Mouse (Mus musculus): ENCODE measurements around the gene Bcat2.
"Not testable (repeated sequence)": the region's sequence is repeated elsewhere in the genome, so short reads cannot be mapped to it uniquely, and the experiment has no call there.

Gene Bcat2

DNA sequence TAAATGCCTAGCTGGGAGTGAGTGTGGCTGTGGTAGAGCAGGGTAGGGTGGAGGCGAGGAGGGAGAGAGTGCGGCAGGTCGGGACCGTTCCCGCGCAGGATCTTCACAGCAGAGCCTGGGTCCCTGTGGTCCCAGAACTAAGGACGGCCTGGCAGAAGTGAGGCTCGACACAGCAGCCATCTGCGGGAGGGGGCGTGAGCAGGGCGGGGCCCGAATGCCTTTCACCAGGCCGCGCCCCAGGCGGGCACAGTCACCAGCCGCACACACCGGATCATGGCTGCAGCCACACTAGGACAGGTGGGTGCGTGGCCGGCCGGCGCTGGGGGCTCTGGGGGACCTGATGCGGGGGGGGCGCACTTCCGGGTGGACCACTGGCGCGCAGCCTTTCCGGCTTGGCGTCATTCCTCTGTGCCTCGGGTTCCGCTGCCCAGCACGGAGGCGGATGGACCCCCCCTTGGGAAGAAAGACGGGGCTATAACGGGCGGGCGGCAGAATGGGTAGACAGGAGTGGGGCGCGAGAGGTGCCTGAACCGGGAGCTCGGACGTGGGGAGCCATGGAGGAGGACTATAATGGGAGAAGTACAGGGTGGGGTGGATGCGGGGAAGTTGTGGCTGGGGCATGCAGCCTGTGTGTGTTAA is at the start of gene Bcat2:
Gene Bcat2 (plus strand): TSS at position 51 of the 639 bp plus-strand sequence.
- in situ Hi-C loops (cut with MboI, MseI) = no loop called here

DNA sequence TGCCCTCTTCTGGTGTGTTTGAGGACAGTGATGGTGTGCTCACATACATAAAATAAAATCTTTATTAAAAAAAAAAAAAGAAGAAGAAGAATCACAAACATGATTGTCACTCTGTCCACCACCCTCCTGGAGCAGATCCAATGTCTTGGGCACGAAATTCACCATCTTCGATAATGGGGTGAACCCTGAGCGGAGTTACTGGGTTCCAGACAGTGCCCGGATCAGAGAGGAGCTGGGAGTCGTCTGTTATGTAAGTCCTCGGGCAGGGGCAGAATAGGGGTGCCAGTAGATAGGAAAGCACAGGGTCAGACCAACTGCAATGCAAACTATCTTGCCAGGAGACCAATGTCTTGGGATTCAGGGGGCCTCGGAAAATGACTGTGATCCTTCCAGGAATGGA is 49.3 kb upstream of the Bcat2 start:
- in situ Hi-C loops (cut with MboI, MseI) = no loop called here

DNA sequence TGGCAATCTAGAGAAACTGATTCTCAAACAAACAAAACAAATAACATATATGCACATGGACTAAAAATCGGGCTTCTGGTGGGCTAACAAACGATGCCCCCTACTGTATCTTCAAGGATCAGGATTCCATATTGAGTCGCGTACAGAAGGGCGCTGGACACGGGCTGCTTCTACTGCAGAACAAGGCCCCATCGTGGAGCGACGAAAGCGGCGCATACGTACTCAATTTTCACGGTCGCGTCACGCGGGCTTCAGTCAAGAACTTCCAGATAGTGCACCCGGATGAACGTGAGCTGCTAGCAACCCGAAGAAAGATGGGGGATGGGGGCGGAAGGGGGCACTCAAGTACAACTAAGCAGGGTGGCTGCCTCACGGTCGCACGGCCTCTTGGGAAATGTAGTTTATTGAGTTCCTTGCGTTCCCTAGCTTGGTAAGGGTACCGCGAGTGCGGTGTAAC is 48.2 kb upstream of the Bcat2 start:
- in situ Hi-C loops (cut with MboI, MseI) = no loop called here

DNA sequence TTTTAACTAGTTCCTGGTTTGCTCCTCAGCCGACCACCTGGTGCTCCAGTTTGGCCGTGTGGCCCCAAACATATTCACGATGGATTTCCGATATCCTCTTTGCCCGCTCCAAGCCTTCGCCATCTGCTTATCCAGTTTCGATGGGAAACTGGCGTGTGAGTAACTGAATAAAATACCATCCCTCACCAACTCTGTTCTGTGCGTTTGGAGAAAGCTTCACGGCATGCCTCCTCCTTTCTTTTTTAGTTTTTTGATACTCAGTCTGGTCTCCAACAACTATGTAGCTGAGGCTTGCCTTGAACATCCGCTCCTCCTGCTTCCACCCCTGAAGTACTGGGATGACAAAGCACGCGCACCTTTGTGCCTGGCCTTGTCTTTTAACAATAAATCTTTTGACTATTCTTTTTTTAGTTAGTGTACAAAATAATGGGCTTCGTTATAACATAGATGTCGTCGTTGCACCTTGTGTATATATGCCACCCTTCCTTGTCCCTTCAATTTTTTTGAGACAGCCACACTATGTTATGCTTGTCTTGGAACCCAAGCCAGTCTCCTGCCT is 47.7 kb upstream of the Bcat2 start:
- in situ Hi-C loops (cut with MboI, MseI) = no loop called here

DNA sequence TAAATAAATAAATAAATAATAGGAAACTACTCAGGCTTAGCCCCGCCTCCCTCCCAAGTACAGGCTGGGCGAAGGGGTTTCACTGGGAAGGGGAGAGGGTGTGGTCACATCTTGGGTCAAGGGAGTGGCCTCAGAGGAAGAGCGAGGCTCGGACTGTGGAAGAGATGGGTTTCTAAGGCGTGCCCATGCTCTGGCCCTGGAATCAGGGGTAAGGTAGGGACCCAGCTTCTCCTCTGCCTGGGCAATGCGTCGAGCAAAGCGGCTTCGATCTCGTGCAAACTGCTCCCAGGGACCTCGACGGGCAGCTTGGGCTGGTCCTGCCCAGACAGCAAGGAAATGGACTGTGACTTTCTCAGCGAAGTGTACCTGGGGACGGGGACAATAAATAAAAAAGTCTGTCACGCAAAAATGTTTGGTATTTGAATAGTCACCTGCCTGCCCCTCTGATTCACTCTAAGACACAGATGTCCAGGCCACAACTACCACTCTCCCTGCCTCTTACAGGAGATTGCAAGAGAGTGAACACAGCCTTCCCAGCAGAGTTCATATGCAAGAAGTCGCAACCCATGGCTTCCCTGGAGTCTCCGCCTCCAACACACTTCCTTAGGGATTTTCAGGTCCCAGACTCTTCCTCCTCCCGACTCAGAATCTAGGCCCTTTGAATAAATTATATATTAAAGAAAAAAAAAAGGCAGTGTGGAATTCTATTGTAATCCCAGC is 46.8 kb upstream of the Bcat2 start:
- in situ Hi-C loops (cut with MboI, MseI) = no loop called here

DNA sequence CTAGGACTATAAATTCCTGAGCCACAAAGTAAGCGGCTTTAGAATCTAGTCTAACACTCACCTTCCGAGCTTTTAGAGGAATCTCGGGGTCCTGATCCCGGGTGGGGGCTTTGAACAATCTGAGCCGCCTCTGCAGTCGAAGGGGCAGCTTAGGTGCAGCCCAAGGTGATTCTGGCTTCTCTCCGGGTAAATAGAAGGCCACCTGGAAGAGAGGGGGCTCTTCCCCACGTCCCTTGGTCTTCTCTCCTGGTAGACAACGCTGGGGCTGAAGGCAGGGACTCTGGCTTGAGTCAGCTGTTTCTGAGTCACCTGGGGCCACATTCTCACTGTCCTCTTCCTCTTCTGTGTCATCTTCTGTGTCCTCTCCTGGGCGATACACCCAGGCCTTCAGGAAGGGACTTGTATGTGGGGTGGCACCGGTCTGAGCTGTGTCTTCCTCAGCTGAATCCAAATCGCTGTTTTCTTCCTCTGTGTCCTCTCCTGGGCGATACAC is 46.2 kb upstream of the Bcat2 start:
- in situ Hi-C loops (cut with MboI, MseI) = no loop called here

DNA sequence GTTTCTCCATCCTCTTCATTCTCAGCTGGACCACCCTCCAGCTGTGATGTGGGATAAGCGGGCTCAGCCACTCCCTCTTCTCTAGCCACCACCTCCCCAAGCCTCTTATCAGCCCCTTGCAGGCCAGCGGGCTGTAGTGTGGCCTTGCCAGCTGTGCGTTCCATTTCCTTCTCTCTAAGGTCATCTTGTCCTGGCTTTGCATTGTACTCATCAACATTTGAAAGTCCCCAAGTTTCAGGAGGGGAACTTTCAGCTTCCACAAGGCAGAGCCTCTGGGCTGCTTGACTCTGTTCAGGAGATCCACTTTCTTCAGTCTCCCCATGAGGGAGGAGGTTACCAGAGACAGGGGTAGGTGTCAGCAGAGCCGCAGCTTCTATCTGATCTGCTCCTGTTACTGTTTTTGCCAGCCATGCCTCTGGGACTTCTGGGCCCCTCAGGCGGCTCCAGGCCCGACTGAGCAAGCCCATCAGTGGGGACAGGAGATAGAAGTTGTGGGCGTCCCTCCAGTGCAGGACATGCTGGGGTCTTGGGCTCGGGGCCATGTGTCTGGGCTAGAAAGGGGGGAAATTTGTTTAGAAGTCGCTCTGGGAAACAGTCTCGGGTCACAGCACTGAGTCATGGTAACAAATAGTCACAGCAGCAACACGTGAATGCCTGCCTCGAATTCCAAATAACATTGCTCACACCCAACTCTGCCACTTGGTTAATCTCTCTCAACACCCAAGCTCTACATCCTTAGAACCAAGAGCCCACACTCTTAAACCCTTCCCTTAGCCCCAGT is 44.9 kb upstream of the Bcat2 start:
- in situ Hi-C loops (cut with MboI, MseI) = no loop called here

DNA sequence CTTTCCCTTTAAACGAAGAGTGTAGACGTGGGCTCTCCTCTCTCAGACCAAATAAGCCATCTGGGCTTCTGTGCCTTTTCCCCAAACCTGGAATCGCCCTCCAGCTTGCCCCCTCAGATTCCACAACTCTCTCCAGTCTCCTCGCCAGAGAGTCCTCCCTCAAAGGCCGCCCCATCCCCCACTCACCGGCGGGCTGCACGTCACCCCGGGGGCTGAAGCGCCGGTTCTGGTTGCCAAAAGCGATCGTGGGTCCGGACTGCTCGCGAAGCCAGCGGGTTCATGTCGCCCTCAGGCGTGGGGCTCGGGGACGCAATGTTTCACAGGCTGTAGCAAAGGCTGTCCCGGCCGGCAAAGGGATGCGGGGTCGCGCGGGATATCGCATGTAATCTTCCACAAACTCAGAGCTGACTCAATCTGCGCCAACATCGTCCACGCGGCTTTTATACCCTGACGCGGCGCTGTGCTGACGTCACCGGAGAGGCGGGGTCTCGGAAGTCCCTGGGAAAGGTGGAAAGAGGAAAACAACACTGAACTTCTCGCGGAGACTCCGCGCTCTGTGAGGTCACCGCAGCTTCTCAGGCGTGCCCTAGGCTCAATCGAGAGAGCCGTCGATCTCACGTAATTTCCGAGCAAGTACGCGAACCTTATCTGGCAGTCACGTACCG is 44.0 kb upstream of the Bcat2 start, which contains the start of the genes Ppp1r15a and Plekha4:
Gene Ppp1r15a (minus strand): TSS at position 460 of the 665 bp plus-strand sequence.
Gene Plekha4 (plus strand): TSS at position 522 of the 665 bp plus-strand sequence.
- in situ Hi-C loops (cut with MboI, MseI) = no loop called here

DNA sequence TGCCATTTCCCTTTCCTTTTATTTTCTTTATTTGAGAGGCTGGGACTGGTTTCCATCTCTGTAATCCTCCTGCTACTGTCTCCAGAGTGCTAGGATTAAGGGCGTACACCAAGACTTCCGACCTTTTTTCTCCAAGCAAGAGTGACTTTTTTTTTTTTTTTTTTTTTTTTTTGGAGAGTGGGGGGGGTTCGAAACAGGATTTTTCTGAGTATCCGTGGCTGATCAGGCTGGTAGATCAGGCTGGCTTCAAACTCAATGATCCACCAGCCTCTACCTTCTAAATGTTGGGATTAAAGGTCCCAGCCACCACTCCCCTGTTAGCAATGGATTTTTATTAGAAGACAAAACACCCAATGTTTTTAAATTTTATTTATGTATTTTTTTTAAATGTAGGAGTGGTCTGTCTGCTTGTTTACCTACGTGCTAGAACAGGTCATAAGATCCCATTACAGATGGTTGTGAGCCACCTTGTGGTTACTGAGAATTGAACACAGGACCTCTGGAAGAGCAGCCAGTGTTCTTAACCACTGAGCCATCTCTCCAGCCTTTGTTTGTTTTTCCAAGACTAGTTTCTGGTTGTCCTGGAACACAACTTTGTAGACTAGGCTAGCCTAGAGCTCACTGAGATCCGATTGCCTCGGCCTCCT is 43.4 kb upstream of the Bcat2 start:
- in situ Hi-C loops (cut with MboI, MseI) = no loop called here

DNA sequence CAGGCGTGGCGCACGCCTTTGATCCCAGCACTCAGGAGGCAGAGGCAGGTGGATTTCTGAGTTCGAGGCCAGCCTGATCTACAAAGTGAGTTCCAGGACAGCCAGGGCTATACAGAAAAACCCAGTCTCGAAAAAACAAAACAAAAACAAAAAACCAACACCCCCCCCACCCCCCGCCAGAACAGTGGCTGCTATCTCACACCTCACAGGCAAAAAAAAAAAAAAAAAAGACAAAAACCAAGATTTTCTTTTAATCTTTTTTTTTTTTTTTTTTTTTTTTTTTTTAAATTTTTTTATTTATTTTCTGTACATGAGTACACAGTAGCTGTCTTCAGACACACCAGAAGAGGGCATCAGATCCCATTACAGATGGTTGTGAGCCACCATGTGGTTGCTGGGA is 42.8 kb upstream of the Bcat2 start:
- in situ Hi-C loops (cut with MboI, MseI) = not testable (repeated sequence)

DNA sequence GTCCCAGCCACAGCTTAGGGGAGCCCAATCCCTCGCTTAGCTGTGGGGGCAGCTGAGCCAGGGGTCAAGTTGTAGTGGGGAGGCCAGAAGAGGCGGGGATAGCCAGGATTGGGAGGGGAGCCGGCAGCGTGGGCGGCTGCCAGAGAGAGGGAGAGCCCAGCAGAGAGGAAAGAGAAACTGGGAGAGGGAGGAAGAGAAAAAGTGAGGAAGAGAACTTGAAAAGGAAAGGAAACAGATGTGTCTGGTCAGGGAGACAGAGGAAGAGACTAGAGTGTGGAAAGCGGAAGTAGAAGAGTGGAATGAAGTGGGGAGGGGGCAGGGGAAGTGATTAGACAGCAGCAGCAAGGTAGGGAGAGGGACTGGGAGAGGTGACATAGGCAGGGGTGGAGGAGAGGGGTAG is 40.5 kb upstream of the Bcat2 start:
- in situ Hi-C loops (cut with MboI, MseI) = no loop called here

DNA sequence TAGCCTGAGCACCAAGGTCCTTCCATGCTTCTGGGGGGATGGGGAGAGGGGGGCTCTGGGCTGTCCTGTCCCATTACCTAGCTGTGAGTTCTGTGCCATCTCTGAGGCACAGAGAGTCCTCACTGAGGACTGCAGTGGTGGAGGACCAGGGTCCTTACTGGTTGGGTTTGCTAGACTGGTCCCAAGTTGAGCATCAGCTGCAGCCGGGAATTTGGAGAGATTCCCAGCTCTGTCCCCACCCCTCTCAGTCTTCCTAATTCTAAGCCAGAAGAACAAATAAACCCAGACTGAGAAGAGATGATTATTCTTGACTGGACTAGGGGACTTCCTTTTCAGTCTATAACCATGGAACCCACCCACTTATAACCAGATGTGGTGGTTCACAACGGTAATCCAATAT is 39.3 kb upstream of the Bcat2 start:
- in situ Hi-C loops (cut with MboI, MseI) = no loop called here

DNA sequence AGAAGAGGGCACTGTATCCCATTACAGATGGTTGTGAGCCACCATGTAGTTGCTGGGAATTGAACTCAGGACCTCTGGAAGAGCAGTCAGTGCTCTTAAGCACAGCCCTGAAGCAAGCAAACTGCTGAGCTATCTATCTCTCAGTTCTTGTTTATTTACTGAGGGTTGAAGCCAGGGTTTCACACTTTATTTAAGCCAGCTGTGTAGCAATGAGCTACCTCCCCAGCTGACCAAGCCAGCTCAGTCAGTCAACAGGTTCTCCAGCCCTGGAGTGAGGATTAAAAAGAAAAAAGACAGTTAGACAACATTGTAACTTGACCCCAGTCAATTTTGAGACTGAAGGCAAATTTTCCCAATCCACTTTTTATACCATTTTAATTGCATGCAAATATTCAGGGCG is 34.3 kb upstream of the Bcat2 start:
- in situ Hi-C loops (cut with MboI, MseI) = no loop called here

DNA sequence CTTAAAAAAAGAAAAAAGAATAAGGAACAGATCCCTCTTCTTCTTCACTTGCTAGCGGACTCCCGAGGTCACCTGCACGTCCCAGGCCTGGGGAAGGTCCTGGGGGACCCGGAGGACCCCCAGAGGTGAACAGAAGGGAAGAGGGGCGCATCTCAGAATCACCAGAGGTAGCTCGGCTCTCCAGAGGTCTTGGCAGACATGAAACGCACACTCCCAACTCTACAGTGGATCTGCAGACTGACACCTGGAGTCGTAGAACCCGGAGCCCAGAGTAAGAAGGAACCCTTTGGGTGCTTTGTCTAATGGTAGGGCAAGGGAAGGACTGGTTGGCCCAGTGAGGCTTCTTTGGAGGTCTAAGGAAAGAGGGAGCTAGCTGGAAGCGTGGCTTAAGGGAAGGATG is 32.4 kb upstream of the Bcat2 start:
- in situ Hi-C loops (cut with MboI, MseI) = no loop called here

DNA sequence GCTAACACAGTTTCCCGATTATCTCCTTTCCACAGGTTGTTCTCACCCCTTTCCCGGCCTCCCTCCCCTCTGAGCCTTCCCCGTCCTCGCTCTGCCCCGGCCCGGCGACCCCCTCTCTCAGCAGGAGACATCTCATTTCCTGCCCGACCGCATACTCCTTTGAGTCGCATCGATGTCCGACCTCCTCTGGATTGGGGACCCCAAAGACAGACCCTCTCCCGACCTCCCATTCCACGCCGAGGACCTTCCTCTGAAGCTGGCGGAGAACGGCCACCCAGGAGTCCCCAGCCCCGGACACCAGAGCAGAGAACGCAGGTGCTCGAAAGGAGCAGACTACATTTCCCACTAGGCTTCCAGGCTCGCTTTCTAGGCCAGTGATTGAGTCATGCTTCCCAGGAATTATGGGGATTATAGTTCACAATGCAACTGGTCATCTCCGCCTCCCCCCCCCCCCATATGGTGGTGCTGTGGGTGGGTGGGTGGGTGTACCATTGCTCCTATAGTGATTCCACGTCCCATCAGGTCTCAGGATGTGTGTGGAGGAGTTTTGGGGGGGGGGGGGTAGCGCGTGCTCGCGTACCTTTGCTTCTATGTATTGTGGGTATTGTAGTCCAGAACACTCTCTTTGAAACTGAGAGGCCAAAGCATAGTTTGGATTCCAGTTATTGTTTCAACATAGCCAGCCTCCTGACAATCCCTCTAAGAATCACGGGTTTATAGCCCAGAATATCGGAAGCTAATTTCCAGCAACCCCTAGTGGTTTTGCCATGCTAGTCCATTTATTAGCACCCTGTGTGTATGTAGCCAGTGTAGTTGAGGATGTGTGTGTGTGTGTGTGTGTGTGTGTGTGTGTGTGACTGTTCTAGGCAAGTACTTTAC is 31.6 kb upstream of the Bcat2 start:
- in situ Hi-C loops (cut with MboI, MseI) = no loop called here

DNA sequence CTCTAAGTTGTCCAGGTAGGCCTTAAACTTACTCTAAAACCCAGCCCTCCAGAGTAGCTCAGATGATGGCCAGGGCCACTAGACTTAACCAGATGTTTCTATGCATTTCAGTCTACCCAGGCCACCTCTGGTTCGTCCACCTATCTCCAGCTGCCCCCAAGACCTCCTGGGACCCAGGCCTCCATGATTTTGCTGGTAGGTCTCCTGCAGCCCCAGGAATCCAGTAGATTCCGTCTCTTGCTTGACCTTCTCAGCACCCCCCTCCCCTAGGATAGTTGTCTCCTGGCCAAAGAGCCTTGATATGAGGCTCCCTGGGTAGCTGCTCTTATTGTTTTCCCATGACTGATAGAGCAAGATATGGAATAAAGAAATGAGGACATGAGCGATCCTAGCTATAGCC is 30.9 kb upstream of the Bcat2 start:
- in situ Hi-C loops (cut with MboI, MseI) = no loop called here

DNA sequence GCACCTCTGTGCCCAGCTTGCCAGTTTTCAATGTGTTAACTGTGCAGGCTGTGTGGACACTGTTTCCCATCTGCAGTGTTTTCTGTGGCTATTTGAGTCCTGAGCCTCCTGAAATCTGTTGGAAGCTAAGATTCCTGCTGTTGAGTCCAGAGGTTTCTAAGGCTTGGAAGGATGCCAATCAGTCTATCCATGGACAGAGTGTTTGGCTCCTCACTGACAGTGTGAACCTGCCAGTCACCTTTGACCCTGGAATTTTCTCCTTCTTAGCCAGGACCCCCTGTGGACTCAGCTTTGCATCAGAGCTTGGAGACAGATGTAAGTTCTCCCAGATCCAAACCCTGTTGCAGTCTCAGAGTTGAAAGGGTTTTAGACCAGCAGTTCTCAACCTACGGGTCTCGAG is 29.7 kb upstream of the Bcat2 start:
- in situ Hi-C loops (cut with MboI, MseI) = no loop called here

DNA sequence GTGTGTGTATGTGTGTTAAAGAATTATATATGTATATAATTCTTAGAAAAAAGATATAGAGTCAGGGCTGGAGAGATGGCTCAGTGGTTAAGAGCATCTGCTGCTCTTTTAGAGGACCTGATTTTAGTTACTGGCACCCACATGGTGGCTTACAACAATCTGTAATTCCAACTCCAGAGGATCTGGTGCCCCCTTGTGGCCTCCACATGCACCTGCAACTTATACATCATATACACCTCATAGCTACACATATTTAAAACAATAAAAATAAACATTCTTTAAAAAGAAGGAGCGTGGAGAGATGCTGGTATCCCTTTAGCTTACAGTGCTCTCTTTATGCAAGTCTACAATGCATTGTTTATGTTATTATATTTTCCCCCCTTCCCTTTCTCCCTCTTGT is 25.4 kb upstream of the Bcat2 start:
- in situ Hi-C loops (cut with MboI, MseI) = no loop called here

DNA sequence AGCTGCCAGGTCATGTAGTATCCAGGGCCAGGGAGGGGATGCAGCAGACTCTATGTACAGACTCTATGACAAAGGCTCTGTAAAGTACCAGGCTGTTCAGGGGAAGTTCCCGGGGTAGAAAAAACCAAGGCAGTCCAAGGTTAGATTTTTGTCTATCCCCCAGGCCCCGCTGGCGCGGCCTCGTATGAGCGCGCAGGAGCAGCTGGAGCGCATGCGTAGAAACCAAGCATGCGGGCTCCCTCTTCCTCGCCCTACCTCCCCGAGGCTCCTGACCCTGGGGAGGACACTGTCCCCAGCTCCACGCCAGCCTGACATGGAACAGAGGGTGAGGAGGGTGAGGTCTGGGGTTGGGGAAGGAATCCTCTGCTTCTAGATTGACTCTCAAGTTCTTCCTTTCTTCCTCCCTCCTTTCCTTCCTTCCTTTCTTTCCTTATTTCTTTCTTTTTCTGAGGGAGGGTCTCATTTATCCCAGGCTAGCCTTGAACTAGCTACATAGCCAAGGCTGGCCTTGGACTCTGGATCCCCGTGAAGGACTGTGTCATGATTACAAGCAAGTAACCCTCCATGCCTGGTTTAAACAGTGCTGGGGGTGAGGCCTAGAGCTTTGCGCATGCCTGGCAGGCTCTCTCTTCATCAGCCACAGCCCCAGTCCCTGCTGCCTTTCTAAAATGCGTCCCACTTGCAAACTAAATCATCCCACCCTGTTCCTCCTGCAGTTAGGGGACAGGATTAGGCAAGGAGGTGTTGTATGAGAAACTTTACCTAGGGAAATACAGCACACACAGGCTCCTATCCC is 20.1 kb upstream of the Bcat2 start:
- in situ Hi-C loops (cut with MboI, MseI) = no loop called here

All from regulatory T cell (primary cell).